Mouse (Mus musculus) CH12.LX (cell line): ENCODE results near the gene Tigit. TPM values are rescaled to one million over a fixed set of nuclear protein-coding genes. Genes with fewer than 3 reads are reported as not detected.

Experiments
- DNase-seq: peaks from one replicate; pipeline ENCODE4 v3.0.0-alpha.2; 2013; ENCODE audit errors: extremely low read depth
- H3K27ac ChIP-seq: 2 replicates; pipeline ENCODE4 v1.5.1; 2012; ENCODE audit warnings: low read depth, mild to moderate bottlenecking, control low read depth, moderate library complexity; ENCODE audit not compliant: insufficient read depth
- H3K27me3 ChIP-seq: replicated peaks from 2 replicates; pipeline ENCODE3; 2012; ENCODE audit warnings: inconsistent platforms
- H3K36me3 ChIP-seq, 2 experiments: replicated peaks in 1 of 2; 2 replicates each; pipeline versions ENCODE3 to v1.6.1; 2012; ENCODE audit warnings: inconsistent platforms in 1 of 2, low read length in 1 of 2, mild to moderate bottlenecking in 1 of 2, mixed read lengths in 1 of 2, moderate library complexity in 1 of 2; ENCODE audit not compliant: control insufficient read depth in 1 of 2, insufficient read depth in 1 of 2
- H3K4me1 ChIP-seq, 2 experiments: 2 replicates each; pipeline ENCODE4 v1.6.1; 2012; ENCODE audit warnings: inconsistent platforms in 1 of 2, moderate library complexity in 1 of 2; ENCODE audit not compliant: insufficient read depth in 2 of 2, control insufficient read depth in 1 of 2
- H3K4me2 ChIP-seq: 2 replicates; pipeline ENCODE4 v1.6.1; 2012; ENCODE audit warnings: low read depth, mild to moderate bottlenecking, control low read depth; ENCODE audit not compliant: poor library complexity, insufficient read depth, severe bottlenecking
- H3K4me3 ChIP-seq, 3 experiments: fragments of 150-350 bp in 1 of 3; sonication (generic) in 1 of 3; replicated peaks in 1 of 3; 2 replicates each; pipeline versions ENCODE3 to v1.5.1; 2011 to 2012; ENCODE audit warnings: low read depth in 2 of 3, low read length in 2 of 3, mild to moderate bottlenecking in 2 of 3, moderate library complexity in 2 of 3, control low read depth in 1 of 3, improper control_type of control experiment in 1 of 3, inconsistent platforms in 1 of 3, mixed read lengths in 1 of 3; ENCODE audit not compliant: poor library complexity in 1 of 3
- H3K79me2 ChIP-seq: replicated peaks from 2 replicates; pipeline ENCODE4 v1.6.1; 2012; ENCODE audit warnings: mild to moderate bottlenecking, moderate library complexity; ENCODE audit not compliant: control insufficient read depth, poor library complexity, insufficient read depth, severe bottlenecking; ENCODE audit errors: extremely low read depth
- H3K9ac ChIP-seq: 2 replicates; pipeline ENCODE4 v1.6.1; 2012; ENCODE audit warnings: low read depth, mild to moderate bottlenecking, control low read depth, moderate library complexity; ENCODE audit not compliant: insufficient read depth
- H3K9me3 ChIP-seq: replicated peaks from 2 replicates; pipeline ENCODE3; 2012; ENCODE audit warnings: low read length, inconsistent platforms, mixed read lengths
- CHD2 ChIP-seq: IDR thresholded peaks from 2 replicates; pipeline ENCODE4 v1.6.1; 2011; ENCODE audit warnings: low read length, improper control_type of control experiment
- MYC ChIP-seq: IDR thresholded peaks from 2 replicates; pipeline ENCODE4 v1.6.1; 2011; ENCODE audit warnings: low read depth, mild to moderate bottlenecking, improper control_type of control experiment, low read length
- NELFE ChIP-seq: IDR thresholded peaks from 2 replicates; pipeline ENCODE4 v1.6.1; 2011; ENCODE audit warnings: low read depth, low read length, improper control_type of control experiment
- POLR2AphosphoS2 ChIP-seq: IDR thresholded peaks from 2 replicates; pipeline ENCODE4 v1.6.1; 2011; ENCODE audit warnings: low read depth, low read length, improper control_type of control experiment
- dilution Hi-C: fragments of 300-500 bp; cut with MboI; formaldehyde crosslinking; loops from 2 replicates; pipeline ENCODE4 v1.14.3; 2020; ENCODE audit warnings: low sequenced_read_pairs; ENCODE audit not compliant: extremely low pct_unique_long_range_greater_than_20kb, extremely low pct_ligation_motif_present
- in situ Hi-C: fragments of 300-500 bp; cut with MboI; formaldehyde crosslinking; loops from 3 replicates; pipeline ENCODE4 v1.14.3; 2019; ENCODE audit warnings: low sequenced_read_pairs, low pct_ligation_motif_present, low pct_unique_long_range_greater_than_20kb, mixed read lengths
- polyA plus RNA-seq: library from polyadenylated mRNA; unstranded; fragments of >175 nt; gene quantifications from 2 replicates; pipeline ENCODE4 v1.2.1, GENCODE M21; 2012; ENCODE audit warnings: low read depth; ENCODE audit not compliant: insufficient read length
- total RNA-seq, 2 experiments: library from RNA; depleted of rRNA; stranded (reverse); fragments of 300-350 nt in 1 of 2; fragments of >200 nt in 1 of 2; gene quantifications; 2 replicates each; pipeline ENCODE4 v1.2.3; 2012 to 2014

Gene Tigit
- total and polyA plus RNA-seq, 3 experiments: 17.5 to 67.2 (median 55.4) TPM

DNA sequence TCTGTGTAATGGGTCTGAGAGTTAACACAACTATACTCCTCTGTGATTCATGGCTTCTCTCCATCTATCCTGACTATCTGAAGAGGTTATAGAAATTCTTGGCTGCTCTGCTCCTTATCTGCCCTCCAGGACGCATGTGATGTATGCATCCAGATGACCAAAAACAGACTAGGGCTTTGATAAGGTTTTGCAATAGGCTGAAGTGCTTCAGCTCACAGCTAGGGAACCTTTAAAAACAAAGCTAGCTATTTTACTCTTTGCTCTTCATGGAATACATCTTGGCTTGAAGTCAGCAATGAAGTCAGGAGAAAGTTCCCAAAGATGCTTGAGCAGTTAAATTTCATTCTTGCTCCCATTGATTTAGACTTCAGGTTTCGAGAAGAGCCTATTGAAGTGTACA, 32.2 kb downstream of the Tigit start:
- in situ Hi-C loops: no loop called here
- no peak overlapping the region for H3K9ac ChIP-seq
- H3K27me3 ChIP-seq: no peaks in the 10 kb centered on the region
- H3K4me2 ChIP-seq: no peak overlapping the region
- H3K9me3 ChIP-seq: no peaks in the 10 kb centered on the region
- dilution Hi-C loops: no loop called here
- no peaks in the 10 kb centered on the region for H3K79me2 ChIP-seq
- TF ChIP-seq MYC: no peak
- peak; percentile 80; the same call in 1 of the 2 replicates for TF ChIP-seq POLR2AphosphoS2
- H3K27ac ChIP-seq: no peak overlapping the region
- no peak for DNase-seq
- H3K36me3 ChIP-seq: peaks cover 59 to 92% of the 10 kb centered on the region in 2 experiments
- H3K4me3 ChIP-seq: no peak overlapping the region
- H3K4me1 ChIP-seq: no peaks in the 10 kb centered on the region

DNA sequence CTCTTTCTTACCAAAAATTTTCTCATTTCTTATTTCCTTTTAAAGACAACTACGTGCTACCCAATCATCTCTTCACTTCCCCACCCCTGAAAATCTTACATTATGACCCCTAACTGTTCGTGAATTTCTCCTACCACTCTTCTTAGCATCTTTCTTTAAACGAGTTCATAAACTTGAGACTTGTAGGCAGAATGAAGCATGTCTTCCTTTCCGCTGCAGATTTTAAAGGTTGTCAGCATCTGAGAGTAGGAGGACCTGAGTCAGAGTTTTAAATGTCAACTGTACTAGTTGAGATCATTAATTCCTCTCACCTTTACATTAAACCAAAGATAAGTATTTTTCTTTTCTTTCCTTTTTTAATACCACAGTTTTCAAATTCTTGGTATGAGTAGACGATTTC, 35.3 kb downstream of the Tigit start:
- dilution Hi-C loops (no loop called here), in situ Hi-C loops (no loop called here)
- H3K4me1 ChIP-seq: peaks cover 0 to 12% of the 10 kb centered on the region in 2 experiments; a peak in 2 of 4 replicates
- H3K36me3 ChIP-seq: peaks cover 66 to 94% of the 10 kb centered on the region in 2 experiments
- H3K27ac ChIP-seq: no peak overlapping the region
- no peaks in the 10 kb centered on the region for H3K9me3 ChIP-seq
- TF ChIP-seq NELFE: no peak
- H3K4me3 ChIP-seq: no peak overlapping the region
- H3K27me3 ChIP-seq: no peaks in the 10 kb centered on the region
- DNase-seq: no peak
- no peaks in the 10 kb centered on the region; the same call in none of the 2 replicates for H3K79me2 ChIP-seq
- no peak overlapping the region for H3K4me2 ChIP-seq
- H3K9ac ChIP-seq: no peak overlapping the region

DNA sequence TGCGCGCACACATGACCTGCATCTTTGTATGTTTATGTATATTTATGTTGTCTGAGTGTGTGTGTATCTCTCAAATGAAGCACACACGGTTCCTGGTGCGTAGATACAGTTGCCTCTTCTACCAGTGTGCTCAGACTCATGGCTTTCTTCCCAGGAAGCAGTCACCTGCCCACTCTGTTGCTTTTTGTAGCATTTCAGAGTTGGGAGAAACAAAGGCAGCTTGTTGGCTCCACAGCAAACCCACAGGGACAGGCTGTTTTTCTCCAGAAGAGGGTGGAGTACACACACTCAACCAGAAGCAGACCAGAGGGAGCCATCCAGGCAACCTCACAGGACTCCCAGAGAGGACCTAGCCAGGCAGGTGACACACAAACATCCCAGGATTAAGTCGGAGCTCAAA, 38.0 kb downstream of the Tigit start:
- no peak for DNase-seq
- no peaks in the 10 kb centered on the region for H3K27me3 ChIP-seq
- dilution Hi-C loops (no loop called here), in situ Hi-C loops (no loop called here)
- no peaks in the 10 kb centered on the region; the same call in none of the 2 replicates for H3K79me2 ChIP-seq
- no peak overlapping the region for H3K9ac ChIP-seq
- no peak overlapping the region for H3K27ac ChIP-seq
- H3K4me1 ChIP-seq: peaks cover 3 to 17% of the 10 kb centered on the region in 2 experiments
- H3K36me3 ChIP-seq: peaks cover 64 to 92% of the 10 kb centered on the region in 2 experiments
- H3K4me2 ChIP-seq: no peak overlapping the region
- TF ChIP-seq POLR2AphosphoS2: no peak
- no peak overlapping the region for H3K4me3 ChIP-seq
- no peaks in the 10 kb centered on the region for H3K9me3 ChIP-seq

DNA sequence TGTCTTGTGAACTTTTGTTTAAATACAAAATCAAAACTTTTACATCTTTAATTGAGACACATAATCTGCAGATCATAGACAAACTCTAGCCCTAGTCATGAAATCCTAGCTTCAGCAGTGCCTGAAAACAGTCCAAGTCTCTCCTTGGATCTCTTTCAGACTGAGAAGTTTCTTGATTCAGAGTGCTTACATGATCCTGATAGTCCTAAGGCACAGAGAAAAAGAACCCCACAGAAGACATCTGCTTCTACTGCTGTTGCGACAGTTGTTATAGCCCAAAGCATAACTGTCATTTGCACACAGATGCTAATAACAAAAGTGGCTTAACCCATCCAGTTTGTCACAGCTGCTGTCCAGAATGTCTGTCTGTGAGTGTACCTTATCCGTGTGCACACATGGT, 38.7 kb downstream of the Tigit start:
- dilution Hi-C loops: no loop called here
- TF ChIP-seq CHD2 (no peak), POLR2AphosphoS2 (0 out of 2 replicates have a peak, but pooled peaks have one; percentile 53)

More for the DNA sequence above, 38.7 kb downstream of the Tigit start:
- H3K4me3 ChIP-seq: no peak overlapping the region
- H3K27ac ChIP-seq: no peak overlapping the region
- H3K27me3 ChIP-seq: no peaks in the 10 kb centered on the region
- H3K9ac ChIP-seq: no peak overlapping the region
- peaks cover 3 to 19% of the 10 kb centered on the region in 2 experiments for H3K4me1 ChIP-seq
- H3K36me3 ChIP-seq: peaks cover 64 to 89% of the 10 kb centered on the region in 2 experiments
- in situ Hi-C loops: no loop called here
- no peaks in the 10 kb centered on the region for H3K9me3 ChIP-seq
- H3K79me2 ChIP-seq: peaks cover 3% of the 10 kb centered on the region
- no peak overlapping the region for H3K4me2 ChIP-seq
- no peak for DNase-seq
